Mouse (Mus musculus) pancreas, adult 10 weeks (tissue): ENCODE results near the gene Kdelr3. TPM values are rescaled to one million over a fixed set of nuclear protein-coding genes. Genes with fewer than 3 reads are reported as not detected.

Source experiments
- polyA plus RNA-seq: library from polyadenylated mRNA; stranded (reverse); fragments of 350-450 nt; fragmentation: Illumina TruSeq; extraction: RNeasy Lipid Tissue Mini Kit (QIAGEN cat#74804); gene quantifications from one replicate; pipeline ENCODE4 v1.2.3, GENCODE M21; 2015; ENCODE audit warnings: low read depth, low replicate concordance; ENCODE audit not compliant: insufficient read depth

The Kdelr3 gene
- 21.8 TPM for polyA plus RNA-seq

GRCm38 (mm10) chr15:79516171-79517096, at the start of gene Kdelr3:
Kdelr3 (plus strand) TSS chr15:79516411.

GRCm38 (mm10) chr15:79504707-79505452, 11.3 kb upstream of the Kdelr3 start, which contains the start of gene Kcnj4:
Kcnj4 (minus strand) TSS chr15:79505241.

GRCm38 (mm10) chr15:79546410-79547288, 30.4 kb downstream of the Kdelr3 start, which contains the start of gene Ddx17:
Ddx17 (minus strand) TSS chr15:79546741.

Other genes starting within 250 kb of the Kdelr3 start
- gene Baiap2l2, start 230.9 kb upstream of the Kdelr3 start, polyA plus RNA-seq: 0.39 TPM
- 4.8 TPM for gene Pla2g6, start 188.0 kb upstream of the Kdelr3 start, polyA plus RNA-seq
- gene Maff, start 169.8 kb upstream of the Kdelr3 start, polyA plus RNA-seq: 1.6 TPM
- gene Tmem184b, start 112.8 kb upstream of the Kdelr3 start, polyA plus RNA-seq: 15.5 TPM
- 10.2 TPM for gene Csnk1e, start 60.8 kb upstream of the Kdelr3 start, polyA plus RNA-seq
- gene Kcnj4, start 11.2 kb upstream of the Kdelr3 start, polyA plus RNA-seq: not detected
- 77.1 TPM for gene Ddx17, start 30.3 kb downstream of the Kdelr3 start, polyA plus RNA-seq
- not detected for gene Dmc1, start 88.7 kb downstream of the Kdelr3 start, polyA plus RNA-seq
- gene Fam227a, start 142.5 kb downstream of the Kdelr3 start, polyA plus RNA-seq: 1.5 TPM
- gene Cby1, start 142.8 kb downstream of the Kdelr3 start, polyA plus RNA-seq: 3.5 TPM
- gene Tomm22, start 154.4 kb downstream of the Kdelr3 start, polyA plus RNA-seq: 16.1 TPM
- 8.6 TPM for gene Josd1, start 171.5 kb downstream of the Kdelr3 start, polyA plus RNA-seq
- gene Gtpbp1, start 174.4 kb downstream of the Kdelr3 start, polyA plus RNA-seq: 11.6 TPM
- gene Sun2, start 226.1 kb downstream of the Kdelr3 start, polyA plus RNA-seq: 7.8 TPM